Mouse (Mus musculus) forebrain, embryonic 16.5 days (tissue): ENCODE measurements around the gene Cpeb1. TPM values are rescaled to one million over a fixed set of nuclear protein-coding genes. Genes with fewer than 3 reads are reported as not detected.
"Not testable (repeated sequence)": the region's sequence is repeated elsewhere in the genome, so short reads cannot be mapped to it uniquely, and the experiment has no call there.

ENCODE experiments used
- ATAC-seq: fragments of 200-750 bp; cut with Nextera tagmentation; 2 replicates; pipeline ENCODE4 v1.8.0; 2017; ENCODE audit warnings: mild to moderate bottlenecking, moderate library complexity
- H3K27ac ChIP-seq: fragments of 300-500 bp; sonication (generic); 2 replicates; pipeline ENCODE4 v1.5.1; 2014; ENCODE audit warnings: low read length, control low read depth
- H3K27me3 ChIP-seq: fragments of 300-500 bp; sonication (generic); replicated peaks from 2 replicates; pipeline ENCODE4 v1.6.1; 2014; ENCODE audit warnings: low read length; ENCODE audit not compliant: control insufficient read depth, insufficient read depth
- H3K36me3 ChIP-seq: fragments of 300-500 bp; sonication (generic); 2 replicates; pipeline ENCODE4 v1.6.1; 2014; ENCODE audit not compliant: control insufficient read depth, insufficient read depth
- H3K4me1 ChIP-seq: fragments of 300-500 bp; sonication (generic); replicated peaks from 2 replicates; pipeline ENCODE4 v1.6.1; 2014; ENCODE audit warnings: low read length; ENCODE audit not compliant: control insufficient read depth, insufficient read depth
- H3K4me2 ChIP-seq: fragments of 300-500 bp; sonication (generic); 2 replicates; pipeline ENCODE4 v1.6.1; 2014; ENCODE audit warnings: mild to moderate bottlenecking, low read length, control low read depth
- H3K4me3 ChIP-seq: fragments of 300-500 bp; sonication (generic); replicated peaks from 2 replicates; pipeline ENCODE4 v1.5.1; 2014; ENCODE audit warnings: mild to moderate bottlenecking, low read length, control low read depth
- H3K9ac ChIP-seq: fragments of 300-500 bp; sonication (generic); replicated peaks from 2 replicates; pipeline ENCODE4 v1.6.1; 2014; ENCODE audit warnings: low read depth, low read length, control low read depth
- H3K9me3 ChIP-seq: fragments of 300-500 bp; sonication (generic); 2 replicates; pipeline ENCODE4 v1.6.1; 2016; ENCODE audit warnings: low read length; ENCODE audit not compliant: control insufficient read depth
- WGBS: fragments of 180-500 bp; shearing (Covaris S2); extraction: QIAGEN DNeasy Blood & Tissue Kit; methylation state at CpG from one replicate; pipeline ENCODE4 v1.1.7; 2014; 5-methylcytosine and 5-hydroxymethylcytosine counted together
- polyA plus RNA-seq: library from polyadenylated mRNA; unstranded; fragments of >200 nt; fragmentation: Nextera tagmentation; extraction: Ambion mirVana; gene quantifications from 2 replicates; pipeline ENCODE4 v1.2.1, GENCODE M21; 2015

The Cpeb1 gene
- polyA plus RNA-seq, 1 experiment from 2014 or later, result 2.9 TPM

DNA sequence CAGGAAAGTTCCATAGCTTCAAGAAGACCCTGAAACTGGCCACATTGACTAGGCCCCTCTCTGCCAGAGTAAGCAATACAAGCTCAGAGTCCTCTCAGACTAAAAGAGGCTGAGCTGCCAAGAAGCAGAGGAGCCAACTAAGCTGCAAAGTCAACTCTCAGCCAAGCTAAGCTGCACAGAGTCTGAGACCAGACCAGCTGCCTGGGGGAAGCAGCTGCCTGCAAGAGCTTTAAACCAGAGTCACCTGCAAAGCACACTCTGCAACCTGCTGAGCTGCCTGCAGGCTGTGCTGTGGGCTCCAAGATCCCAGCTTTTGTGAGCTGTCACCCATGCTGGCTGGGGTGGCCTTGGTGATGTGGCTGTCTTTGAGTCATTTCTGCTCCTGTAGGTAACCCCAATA, 23.0 kb upstream of the Cpeb1 start:
- not testable (repeated sequence) for H3K4me3 ChIP-seq, H3K9me3 ChIP-seq, H3K9ac ChIP-seq, H3K36me3 ChIP-seq, H3K27me3 ChIP-seq, H3K4me1 ChIP-seq, H3K27ac ChIP-seq, H3K4me2 ChIP-seq
- peak; percentile 40; the same call in 1 of the 2 replicates for ATAC-seq

DNA sequence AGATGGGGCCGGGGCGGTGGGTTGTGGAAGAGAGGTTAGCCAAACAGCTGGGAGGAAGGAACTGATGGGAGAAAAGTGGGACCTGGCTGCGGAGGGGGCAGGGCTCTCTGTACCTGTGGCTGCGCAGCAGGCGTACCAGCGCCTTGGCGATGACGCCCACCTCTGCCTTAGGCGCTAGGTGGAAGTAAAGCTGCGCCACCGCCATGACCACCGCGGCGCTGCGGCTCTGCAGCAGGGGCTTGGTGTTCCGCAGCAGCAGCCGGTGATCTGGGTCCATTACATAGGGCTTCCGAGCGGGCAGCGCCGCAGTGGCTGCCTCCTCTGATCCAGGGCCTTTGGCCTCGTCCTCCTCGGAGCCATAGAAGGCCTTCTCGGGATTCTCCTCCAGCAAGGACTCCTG, 21.6 kb upstream of the Cpeb1 start:
- H3K9me3 ChIP-seq, result no peaks in the 10 kb centered on the region
- no peak overlapping the region for H3K4me3 ChIP-seq
- ATAC-seq, result no peak
- H3K9ac ChIP-seq, result no peak overlapping the region
- H3K4me2 ChIP-seq, result no peak overlapping the region
- 0 out of 2 replicates have a peak, but pooled peaks cover 2% of the 10 kb centered on the region for H3K4me1 ChIP-seq
- peaks cover 6% of the 10 kb centered on the region for H3K27me3 ChIP-seq
- H3K27ac ChIP-seq, result no peak overlapping the region
- H3K36me3 ChIP-seq, result peaks cover 2% of the 10 kb centered on the region; the same call in 1 of the 2 replicates
- WGBS, result 3% methylated on average over 24 of the region's 24 CpGs

DNA sequence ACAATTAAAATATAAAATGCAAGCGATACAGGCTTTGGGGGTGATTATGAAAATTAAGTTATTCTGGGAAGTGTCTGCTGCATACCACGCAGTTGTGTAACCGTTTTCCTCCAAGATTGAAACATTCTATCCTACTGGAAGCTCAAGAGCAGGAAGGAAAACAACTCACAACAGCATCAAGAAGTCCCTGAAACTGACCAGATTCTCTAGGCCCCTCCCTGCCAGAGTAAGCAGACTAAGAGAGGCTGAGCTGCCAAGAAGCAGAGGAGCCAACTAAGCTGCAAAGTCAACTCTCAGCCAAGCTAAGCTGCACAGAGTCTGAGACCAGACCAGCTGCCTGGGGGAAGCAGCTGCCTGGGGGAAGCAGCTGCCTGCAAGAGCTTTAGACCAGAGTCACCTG, 20.0 kb upstream of the Cpeb1 start:
- H3K4me3 ChIP-seq, result no peak overlapping the region
- no peak overlapping the region for H3K4me2 ChIP-seq
- H3K9me3 ChIP-seq, result no peaks in the 10 kb centered on the region
- ATAC-seq, result no peak
- no peak overlapping the region for H3K27ac ChIP-seq
- H3K27me3 ChIP-seq, result peaks cover 6% of the 10 kb centered on the region
- no peak overlapping the region for H3K9ac ChIP-seq
- no peaks in the 10 kb centered on the region for H3K4me1 ChIP-seq
- 81% methylated on average over 3 of the region's 3 CpGs for WGBS
- peaks cover 10% of the 10 kb centered on the region; the same call in 1 of the 2 replicates for H3K36me3 ChIP-seq

DNA sequence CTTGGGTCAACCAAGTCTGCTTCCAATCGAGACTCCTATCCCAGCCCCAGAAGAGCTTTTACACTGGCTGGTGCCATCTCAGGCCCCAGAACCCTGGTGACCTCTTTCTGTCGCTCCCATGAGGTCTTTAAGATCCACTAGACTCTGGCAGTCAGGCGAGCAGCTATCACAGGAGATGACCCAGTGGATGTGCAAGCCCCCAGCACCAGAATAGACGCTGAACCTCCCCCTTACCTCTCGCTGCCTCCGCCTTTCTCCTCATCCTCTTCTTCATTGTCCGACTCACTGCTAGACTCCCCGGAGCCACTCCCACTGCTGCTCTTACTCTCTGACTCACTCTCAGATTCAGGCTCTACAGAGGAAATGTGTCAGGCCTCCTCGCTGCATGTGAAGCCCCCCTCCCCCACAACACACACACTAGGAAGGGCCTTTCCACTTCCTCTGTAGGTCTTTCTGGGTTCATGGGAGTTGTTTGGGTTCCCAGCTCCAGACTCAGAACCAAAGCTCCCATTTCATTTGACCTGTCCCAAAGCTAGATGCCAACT, 9.7 kb upstream of the Cpeb1 start:
- H3K9me3 ChIP-seq, result no peaks in the 10 kb centered on the region
- no peak overlapping the region for H3K4me2 ChIP-seq
- no peaks in the 10 kb centered on the region for H3K4me1 ChIP-seq
- peaks cover 34% of the 10 kb centered on the region for H3K36me3 ChIP-seq
- no peak overlapping the region for H3K9ac ChIP-seq
- H3K27me3 ChIP-seq, result no peaks in the 10 kb centered on the region
- no peak overlapping the region for H3K27ac ChIP-seq
- ATAC-seq, result no peak
- WGBS, result 78% methylated on average over 9 of the region's 9 CpGs
- no peak overlapping the region for H3K4me3 ChIP-seq

DNA sequence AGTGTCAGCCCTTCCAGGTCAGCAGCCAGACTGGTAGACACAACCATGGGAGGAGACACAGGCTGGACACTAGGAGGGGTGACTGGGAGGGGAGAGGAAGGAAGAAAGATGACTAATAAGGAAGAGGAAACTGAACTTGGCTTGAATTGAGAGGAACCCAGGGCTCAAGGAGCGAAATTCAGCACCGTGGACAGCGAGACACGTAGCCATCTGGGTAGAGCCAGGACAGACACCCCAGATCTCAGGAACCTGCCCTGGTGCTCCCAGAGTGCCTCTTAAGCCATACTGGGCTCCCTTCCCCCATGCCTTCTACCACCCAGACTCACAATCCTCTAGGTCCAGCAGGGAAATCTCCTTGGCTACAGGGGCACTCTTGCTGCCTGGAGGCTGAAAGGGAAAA, 8.9 kb upstream of the Cpeb1 start:
- Histone ChIP-seq H3K27ac (no peak overlapping the region), H3K4me3 (no peak overlapping the region), H3K9ac (no peak overlapping the region), H3K9me3 (no peaks in the 10 kb centered on the region), H3K27me3 (no peaks in the 10 kb centered on the region), H3K36me3 (peaks cover 34% of the 10 kb centered on the region), H3K4me2 (no peak overlapping the region), H3K4me1 (no peaks in the 10 kb centered on the region)
- no peak for ATAC-seq
- WGBS, result 5% methylated on average over 4 of the region's 4 CpGs

DNA sequence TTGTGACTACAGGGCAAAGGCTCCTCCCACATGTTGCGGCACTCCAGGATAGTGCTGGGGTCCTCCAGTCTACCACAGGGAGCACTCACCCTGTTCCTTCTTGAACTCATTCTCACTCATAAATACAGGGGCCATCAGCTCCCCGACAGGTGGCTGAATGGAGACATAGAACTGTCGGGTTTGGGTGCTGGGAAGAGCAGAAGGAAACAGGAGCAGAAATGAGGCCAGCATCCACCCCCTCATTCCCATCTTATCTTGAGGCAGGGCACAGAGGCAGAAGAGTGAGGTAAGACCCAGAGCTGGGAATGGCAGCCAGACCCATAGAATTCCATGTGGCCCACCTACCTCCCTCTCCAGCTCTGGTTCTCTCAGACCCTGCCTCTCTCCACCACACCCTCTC, 7.5 kb upstream of the Cpeb1 start:
- no peak for ATAC-seq
- WGBS, result 77% methylated on average over 3 of the region's 3 CpGs
- peaks cover 34% of the 10 kb centered on the region for H3K36me3 ChIP-seq
- H3K27ac ChIP-seq, result no peak overlapping the region
- H3K27me3 ChIP-seq, result peaks cover 6% of the 10 kb centered on the region; the same call in 1 of the 2 replicates
- no peak overlapping the region for H3K4me3 ChIP-seq
- H3K9me3 ChIP-seq, result no peaks in the 10 kb centered on the region
- H3K4me2 ChIP-seq, result no peak overlapping the region
- H3K4me1 ChIP-seq, result no peaks in the 10 kb centered on the region
- no peak overlapping the region for H3K9ac ChIP-seq

DNA sequence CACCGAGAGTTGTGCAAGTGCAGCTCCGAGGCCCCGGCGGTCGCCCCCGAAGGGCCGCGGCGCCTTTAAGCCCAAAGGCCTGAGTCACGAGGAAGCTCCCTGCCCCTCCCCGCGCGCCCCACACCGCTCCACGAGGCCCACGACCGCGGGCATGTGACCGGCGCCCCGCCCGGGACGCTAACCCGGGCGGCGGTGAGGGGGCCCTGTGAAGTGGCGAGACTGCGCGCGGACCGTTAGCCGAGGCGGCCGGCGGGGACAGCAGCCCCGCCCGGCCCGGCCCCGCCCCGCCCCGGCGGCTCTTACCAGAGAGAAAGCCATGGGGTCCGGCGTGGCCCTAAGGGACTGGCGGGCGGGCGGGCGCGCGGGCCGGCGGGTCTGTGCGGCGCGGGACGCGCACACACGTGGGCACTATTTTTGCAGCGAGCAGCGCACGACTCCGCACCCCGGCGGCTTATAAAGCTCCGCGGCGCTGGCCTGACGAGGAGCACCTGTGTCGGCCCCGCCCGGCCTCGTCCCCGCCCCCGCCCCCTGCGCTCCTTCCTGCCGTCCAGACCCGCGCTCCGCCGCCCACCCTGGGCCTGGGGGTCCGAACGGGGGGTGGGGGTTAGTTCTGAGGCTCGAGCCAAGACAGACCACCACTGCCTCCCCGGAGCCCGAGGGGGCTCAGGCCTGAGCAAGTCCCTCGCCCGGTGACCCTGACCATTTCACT, 780 bp downstream of the Cpeb1 start:
- ATAC-seq, result peak; percentile 54
- Histone ChIP-seq H3K4me2 (peak overlapping the region; percentile 93), H3K9ac (peak overlapping the region; percentile 48; the same call in 1 of the 2 replicates), H3K9me3 (no peaks in the 10 kb centered on the region), H3K36me3 (no peaks in the 10 kb centered on the region), H3K27ac (no peak overlapping the region), H3K27me3 (peaks cover 63% of the 10 kb centered on the region), H3K4me3 (peak overlapping the region; percentile 63), H3K4me1 (peaks cover 26% of the 10 kb centered on the region)
- 2% methylated on average over 77 of the region's 87 CpGs for WGBS

DNA sequence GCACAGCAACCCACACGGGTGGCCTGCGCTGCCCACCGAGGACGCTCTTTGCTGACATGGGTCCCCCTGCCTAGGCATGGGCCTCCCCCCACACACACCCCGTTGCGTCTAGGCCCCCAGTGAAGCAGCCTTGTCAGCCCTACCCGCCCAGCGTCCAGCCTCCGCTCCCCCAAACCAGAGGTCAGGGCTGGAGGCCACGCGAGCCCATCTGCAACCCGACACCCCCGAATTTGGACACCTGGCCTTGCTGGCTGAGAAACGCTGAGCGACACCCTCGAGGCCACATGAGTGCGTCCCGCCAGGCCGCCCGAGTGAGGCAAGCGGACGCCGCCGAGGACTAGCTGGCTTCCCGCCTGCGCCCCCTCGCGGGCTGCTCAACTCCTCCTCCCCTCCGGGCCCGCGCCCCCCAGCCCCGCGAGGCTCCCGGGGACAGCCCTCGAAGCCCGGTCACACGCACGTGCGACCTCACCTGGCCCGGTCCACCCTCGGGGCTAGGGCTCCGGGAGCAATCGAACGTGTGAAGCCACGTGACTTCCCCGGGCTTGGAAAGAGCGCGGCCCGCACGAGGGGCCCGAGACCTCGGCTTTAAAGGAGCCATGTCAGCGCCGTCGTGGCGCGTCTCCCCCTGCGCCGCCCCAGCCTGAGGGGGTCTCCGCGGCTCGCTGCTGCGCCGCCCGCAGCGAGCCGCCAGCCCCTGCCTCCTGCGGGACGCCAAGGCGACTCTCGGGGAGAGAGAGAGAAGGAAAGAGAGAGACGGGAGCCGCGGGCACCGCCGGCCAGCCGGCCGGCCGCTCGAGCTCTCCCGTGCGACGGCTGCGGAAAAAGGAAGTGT, 1.6 kb downstream of the Cpeb1 start:
- ATAC-seq, result peak; percentile 46
- WGBS, result 3% methylated on average over 84 of the region's 84 CpGs

DNA sequence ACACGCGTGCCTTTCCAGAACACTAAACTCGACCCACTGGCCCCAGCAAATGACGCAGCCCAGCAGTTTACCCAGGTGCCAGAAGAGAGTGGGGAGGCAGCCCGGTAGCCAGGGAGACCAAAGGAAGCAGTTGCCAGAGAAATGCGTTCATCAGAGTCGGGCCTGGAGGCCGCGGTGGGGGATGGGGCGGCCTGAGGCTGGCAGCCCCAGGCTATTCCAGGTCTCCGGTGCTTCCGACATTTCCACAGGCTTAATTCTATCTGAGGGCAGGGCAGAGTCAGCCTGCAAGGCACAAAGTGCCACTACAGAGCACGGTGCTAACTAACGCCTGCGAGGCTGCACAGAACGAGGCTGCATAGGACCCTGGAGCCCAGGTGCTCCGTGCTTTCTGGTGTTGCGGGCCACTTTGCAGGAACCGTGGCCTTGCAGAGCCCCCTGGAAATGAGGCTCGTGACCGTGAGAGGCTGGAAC, 2.3 kb downstream of the Cpeb1 start:
- 5% methylated on average over 21 of the region's 21 CpGs for WGBS
- peak; percentile 13; the same call in 1 of the 2 replicates for ATAC-seq
- H3K9ac ChIP-seq, result no peak overlapping the region; the same call in 1 of the 2 replicates
- no peak overlapping the region for H3K27ac ChIP-seq
- H3K4me1 ChIP-seq, result peaks cover 26% of the 10 kb centered on the region
- H3K36me3 ChIP-seq, result no peaks in the 10 kb centered on the region
- H3K27me3 ChIP-seq, result peaks cover 58% of the 10 kb centered on the region
- peak overlapping the region; percentile 93 for H3K4me2 ChIP-seq
- peak overlapping the region; percentile 63 for H3K4me3 ChIP-seq
- no peaks in the 10 kb centered on the region for H3K9me3 ChIP-seq

More for the DNA sequence above, 1.6 kb downstream of the Cpeb1 start:
- H3K4me1 ChIP-seq, result peaks cover 26% of the 10 kb centered on the region
- H3K36me3 ChIP-seq, result no peaks in the 10 kb centered on the region
- peak overlapping the region; percentile 63 for H3K4me3 ChIP-seq
- H3K27me3 ChIP-seq, result peaks cover 63% of the 10 kb centered on the region
- H3K9me3 ChIP-seq, result no peaks in the 10 kb centered on the region
- H3K27ac ChIP-seq, result no peak overlapping the region
- H3K9ac ChIP-seq, result no peak overlapping the region; the same call in 1 of the 2 replicates
- H3K4me2 ChIP-seq, result peak overlapping the region; percentile 93
